Mouse (Mus musculus): Measurements from ENCODE around the gene 4930523C07Rik.

4930523C07Rik gene

GRCm38 (mm10) chr1:160046786-160047185 lies 2.6 kb downstream of the 4930523C07Rik start:
- DNase-seq: no peak

- no peak for DNase-seq
These were observed 3.3 kb downstream of the 4930523C07Rik start for GRCm38 (mm10) chr1:160047481-160047931.

- no peak for DNase-seq
These were observed 5.1 kb downstream of the 4930523C07Rik start for GRCm38 (mm10) chr1:160049131-160049880.

- DNase-seq: no peak
These were observed 6.7 kb downstream of the 4930523C07Rik start for GRCm38 (mm10) chr1:160050898-160051297.

- no peak for DNase-seq
These were observed 8.6 kb downstream of the 4930523C07Rik start for GRCm38 (mm10) chr1:160052556-160053315.

GRCm38 (mm10) chr1:160053510-160054305 lies 9.5 kb downstream of the 4930523C07Rik start:
- no peak for DNase-seq

GRCm38 (mm10) chr1:160054366-160055078 lies 10.3 kb downstream of the 4930523C07Rik start:
- DNase-seq: no peak

GRCm38 (mm10) chr1:160057657-160058056 lies 13.5 kb downstream of the 4930523C07Rik start:
- DNase-seq: no peak

GRCm38 (mm10) chr1:160059908-160060307 lies 15.7 kb downstream of the 4930523C07Rik start:
- no peak for DNase-seq

GRCm38 (mm10) chr1:160060542-160060941 lies 16.4 kb downstream of the 4930523C07Rik start:
- no peak for DNase-seq

GRCm38 (mm10) chr1:160061321-160061720 lies 17.1 kb downstream of the 4930523C07Rik start:
- no peak for DNase-seq

GRCm38 (mm10) chr1:160061725-160062366 lies 17.7 kb downstream of the 4930523C07Rik start:
- DNase-seq: no peak

GRCm38 (mm10) chr1:160064547-160065144 lies 20.5 kb downstream of the 4930523C07Rik start:
- no peak for DNase-seq

- no peak for DNase-seq
These were observed 34.9 kb downstream of the 4930523C07Rik start for GRCm38 (mm10) chr1:160078882-160079661.

GRCm38 (mm10) chr1:160080800-160081436 lies 36.7 kb downstream of the 4930523C07Rik start:
- DNase-seq: peak; percentile 76

GRCm38 (mm10) chr1:160082647-160083046 lies 38.5 kb downstream of the 4930523C07Rik start:
- DNase-seq: no peak

- no peak for DNase-seq
These were observed 40.1 kb downstream of the 4930523C07Rik start for GRCm38 (mm10) chr1:160084239-160084638.

- no peak for DNase-seq
These were observed 42.5 kb downstream of the 4930523C07Rik start for GRCm38 (mm10) chr1:160086651-160087050.

- no peak for DNase-seq
These were observed 55.6 kb downstream of the 4930523C07Rik start for GRCm38 (mm10) chr1:160099659-160100302.

GRCm38 (mm10) chr1:160100996-160101395 lies 56.8 kb downstream of the 4930523C07Rik start:
- DNase-seq: no peak

Data from cerebellum, adult 8-10 months (tissue).